Mouse (Mus musculus) MEL (cell line): ENCODE results near the gene Ring1.

ENCODE experiments used
- GATA1 ChIP-seq: IDR thresholded peaks from 2 replicates; pipeline ENCODE4 v1.6.1; 2011; ENCODE audit warnings: low read depth, low read length, improper control_type of control experiment
- POLR2AphosphoS2 ChIP-seq: IDR thresholded peaks from 2 replicates; pipeline ENCODE4 v1.6.1; 2011; ENCODE audit warnings: low read length, improper control_type of control experiment

DNA sequence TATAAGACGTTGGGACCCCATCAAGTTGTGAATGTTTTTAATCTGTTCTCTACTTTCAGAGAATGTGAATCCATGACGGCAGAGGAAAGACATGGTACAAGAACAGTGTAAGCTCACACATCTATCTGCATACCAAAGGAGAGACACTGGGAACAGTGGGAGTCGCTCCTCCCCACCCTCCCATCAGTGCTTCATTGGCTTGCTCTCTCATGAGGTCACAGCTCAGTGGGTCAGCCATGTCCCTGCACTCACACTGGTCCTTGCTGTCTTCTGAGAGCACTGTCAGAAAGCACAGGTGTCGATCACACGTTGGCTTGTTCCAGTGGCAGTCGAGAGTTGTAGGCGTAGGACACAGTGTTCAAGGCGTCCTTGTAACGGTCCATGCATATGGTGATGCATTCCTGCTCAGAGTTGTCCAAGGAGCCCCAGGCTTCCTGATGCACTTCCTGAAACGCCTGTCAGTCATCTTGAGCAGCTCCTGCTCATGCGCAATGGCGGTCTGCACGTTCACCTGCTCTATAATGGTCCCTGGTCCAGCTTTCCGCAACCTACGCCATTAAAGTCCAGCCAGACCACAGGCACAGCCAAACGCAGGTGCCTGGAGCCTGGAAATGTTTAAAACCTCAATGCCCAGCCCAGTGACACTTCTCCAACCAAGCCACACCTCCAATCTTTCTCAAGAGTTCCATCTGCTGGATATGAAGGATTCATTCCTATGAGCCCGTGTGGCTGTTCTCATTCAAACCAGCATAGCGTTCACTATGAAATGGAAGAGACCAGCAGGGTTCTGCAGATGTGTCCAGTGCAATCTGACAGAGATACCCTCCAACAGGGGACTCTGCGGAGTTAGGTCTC lies 44.1 kb downstream of the Ring1 start:
- no peak for TF ChIP-seq GATA1
- no peak for TF ChIP-seq POLR2AphosphoS2
